In the genomic region with DNA sequence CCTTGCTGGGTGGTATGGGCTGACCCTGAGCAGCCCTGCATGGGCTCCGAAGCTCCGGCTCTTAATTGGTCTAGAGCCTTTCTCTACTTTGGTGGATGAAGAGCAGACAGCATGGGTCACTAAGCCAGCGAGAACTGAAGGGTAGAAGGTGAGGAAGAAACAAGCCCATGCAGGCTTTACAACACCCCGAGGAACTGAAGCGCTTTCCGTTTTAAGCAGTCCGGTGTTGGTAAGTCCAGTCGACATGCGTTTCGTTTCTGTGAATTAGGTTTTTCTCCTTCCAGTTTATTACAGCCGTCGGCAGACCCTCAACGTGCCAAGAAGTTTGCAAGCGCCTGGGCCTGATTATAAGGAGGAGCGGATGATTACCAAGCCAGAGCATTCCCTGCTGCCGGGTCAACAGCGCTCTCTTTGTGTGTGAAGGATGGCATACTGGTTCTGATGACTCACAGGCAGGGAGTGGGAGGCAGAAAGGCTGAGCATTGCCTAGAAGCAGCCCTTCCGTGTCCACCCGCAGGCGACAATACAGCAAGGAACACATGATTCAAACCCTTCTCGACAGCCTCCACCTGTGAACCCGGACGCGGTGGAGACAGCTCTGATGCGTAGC, we compare ENCODE assay signal across 9 mouse cellular contexts. TPM values are rescaled to one million over a fixed set of nuclear protein-coding genes. Genes with fewer than 3 reads are reported as not detected.
DNase-seq lines count a peak whose midpoint lies in the region; ATAC-seq lines count a peak whose summit lies in the region.
"Had no signal": no experiment of that assay in that cellular context is flagged by ENCODE, and none has a peak within 500 bp of the region (broad histone marks: within the 10 kb centered on the region; RNA-seq: fewer than 3 reads in every experiment).

No protein-coding gene starts in this region.

- no peak overlapping the region for H3K4me2 ChIP-seq in hindbrain, embryonic 13.5 days

- no peak overlapping the region for H3K4me3 ChIP-seq in hindbrain, embryonic 13.5 days

- DNase-seq in adrenal gland, adult (ENCODE audit: inconsistent age in 2 of 2, low spot score in 1 of 2), result peak; percentile 39 to 74
- DNase-seq in adrenal gland, adult 8-10 months, result no peak
- peak; percentile 18 for DNase-seq in retina, postnatal 1 day
- DNase-seq in retina, embryonic 14.5 days (ENCODE audit: low spot score), result no peak
- peak; percentile 37 to 80 for DNase-seq in left cerebral cortex, adult 8-10 months (ENCODE audit: low spot score in 2 of 2)
- DNase-seq in right cerebral cortex, adult 2 months (ENCODE audit: low spot score in 2 of 2), result peak; percentile 81 to 85
- no peak for DNase-seq in thymus, postnatal 0 days (ENCODE audit: low spot score)

- WGBS in hindbrain, embryonic 13.5 days, result 81% methylated on average over 25 of the region's 25 CpGs

- no peaks in the 10 kb centered on the region for H3K4me1 ChIP-seq in hindbrain, embryonic 13.5 days (replicated peaks)

- H3K36me3 ChIP-seq in hindbrain, embryonic 13.5 days, result no peaks in the 10 kb centered on the region

- no peak overlapping the region for H3K9ac ChIP-seq in hindbrain, embryonic 13.5 days
- H3K9ac ChIP-seq: liver, embryonic 14.5 days had no signal

- H3K27me3 ChIP-seq in hindbrain, embryonic 13.5 days, result no peaks in the 10 kb centered on the region

- H3K27ac ChIP-seq in hindbrain, embryonic 13.5 days, result no peak overlapping the region
- H3K27ac ChIP-seq: liver, embryonic 14.5 days had no signal

- ATAC-seq in hindbrain, embryonic 13.5 days (ENCODE audit: low FRiP score), result no peak

- H3K9me3 ChIP-seq in hindbrain, embryonic 13.5 days, result no peaks in the 10 kb centered on the region

RNA-seq across cellular contexts. Expression of a gene that starts 40.3 kb away (rescaled TPM):
- 10 to 100 TPM; 34.8 to 44.1 (median 37.0) TPM for total RNA-seq in adrenal gland, adult 8-10 months (2022)
- total RNA-seq in left cerebral cortex, adult 8-10 months (2022), result 10 to 100 TPM; 39.9 to 45.5 (median 41.6) TPM
- polyA plus RNA-seq in thymus, postnatal 0 days (2015; fragmentation: Nextera tagmentation; extraction: Ambion mirVana), result 77.0 and 78.9 TPM in 2 replicates
- 54.6 and 58.6 TPM in 2 replicates for polyA plus RNA-seq in hindbrain, embryonic 13.5 days (2015; fragmentation: Nextera tagmentation; extraction: Ambion mirVana)

RNA-seq across cellular contexts. Expression of a gene that starts 40.4 kb away (rescaled TPM):
- 100 to 1,000 TPM; 138 to 162 (median 149) TPM for total RNA-seq in adrenal gland, adult 8-10 months (2022)
- 100 to 1,000 TPM; 120 to 137 (median 132) TPM for total RNA-seq in left cerebral cortex, adult 8-10 months (2022)
- polyA plus RNA-seq in thymus, postnatal 0 days (2015; fragmentation: Nextera tagmentation; extraction: Ambion mirVana), result 2,611 and 2,714 TPM in 2 replicates
- 984 and 1,014 TPM in 2 replicates for polyA plus RNA-seq in hindbrain, embryonic 13.5 days (2015; fragmentation: Nextera tagmentation; extraction: Ambion mirVana)

Comparison
In these comparisons a context has a peak if more than half of its experiments do, and no peak if none do; other contexts are left out.
1. DNase-seq: peak in adrenal gland, adult (2 of 2), retina, postnatal 1 day (single experiment), left cerebral cortex, adult 8-10 months (2 of 2) and right cerebral cortex, adult 2 months (2 of 2); none in adrenal gland, adult 8-10 months (single experiment), retina, embryonic 14.5 days (single experiment) and thymus, postnatal 0 days (single experiment).